Mouse (Mus musculus): ENCODE data around the gene Lsg1. TPM values are rescaled to one million over a fixed set of nuclear protein-coding genes. Genes with fewer than 3 reads are reported as not detected.

Gene Lsg1
- polyA plus RNA-seq, 1 experiment from 2014 or later, result 33.4 TPM

DNA sequence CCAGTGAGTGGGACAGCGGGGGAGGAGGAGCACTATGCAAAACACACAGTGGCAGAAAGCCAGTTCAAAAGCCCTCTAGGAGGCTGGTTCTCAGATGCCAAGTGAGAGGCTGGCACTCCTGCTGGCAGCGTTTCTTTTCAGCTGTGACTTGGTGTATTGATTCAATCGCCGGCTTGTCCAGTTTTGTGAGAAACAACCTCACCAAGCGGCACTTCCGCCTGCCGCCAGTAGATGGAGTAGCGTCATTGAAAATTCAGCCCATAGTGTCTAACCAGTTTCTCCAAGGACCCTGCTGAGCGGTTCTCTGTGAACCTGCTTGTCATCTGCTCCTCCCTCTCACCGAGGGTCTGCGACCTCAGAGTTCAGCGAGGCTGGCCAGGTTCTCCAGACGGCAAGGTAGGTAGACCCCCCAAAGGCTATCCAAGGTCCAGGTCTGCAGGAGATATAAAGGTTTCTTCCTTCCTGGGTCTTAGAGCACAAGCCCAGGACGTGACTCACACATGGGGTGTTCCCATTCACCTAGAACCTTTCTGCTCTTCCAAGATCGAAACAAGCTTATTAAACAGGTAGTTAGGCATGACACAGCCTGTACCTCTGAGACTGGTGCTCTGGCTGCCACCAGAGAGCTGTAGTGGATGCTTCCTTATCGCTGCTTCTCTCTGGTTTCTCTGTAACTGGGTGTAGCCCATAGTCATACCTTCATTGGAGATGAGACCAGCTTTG, 9.7 kb upstream of the Lsg1 start:
- peak overlapping the region; percentile 44 for H3K4me2 ChIP-seq (replicated peaks; ENCODE audit: low read depth)
- no peak overlapping the region for H3K4me3 ChIP-seq (ENCODE audit: low read depth, low read length)
- peaks cover 4% of the 10 kb centered on the region; the same call in 1 of the 2 replicates for H3K4me1 ChIP-seq (replicated peaks; ENCODE audit: control insufficient read depth, insufficient read depth)
- H3K36me3 ChIP-seq (ENCODE audit: control insufficient read depth, insufficient read depth, low read length), result no peaks in the 10 kb centered on the region
- H3K27me3 ChIP-seq (ENCODE audit: control insufficient read depth, insufficient read depth, low read length), result no peaks in the 10 kb centered on the region
- H3K9me3 ChIP-seq (ENCODE audit: control insufficient read depth, low read length), result no peaks in the 10 kb centered on the region
- no peak for TF ChIP-seq EP300 (optimal IDR thresholded peaks at IDR 0.05)
- TF ChIP-seq CTCF (IDR thresholded peaks at IDR 0.05; ENCODE audit: low read depth), result peak; percentile 92
- peak overlapping the region; percentile 58; the same call in 1 of the 2 replicates for H3K27ac ChIP-seq (replicated peaks)
- H3K9ac ChIP-seq (ENCODE audit: low read length), result no peak overlapping the region
- peak; percentile 50 for ATAC-seq (ENCODE audit: low FRiP score, low TSS enrichment)
- 9% methylated on average over 16 of the region's 16 CpGs for WGBS
- DNase-seq (ENCODE audit: low spot score), result peak; percentile 93

GRCm38 (mm10) chr16:30595835-30596557, 8.6 kb upstream of the Lsg1 start:
- Histone ChIP-seq H3K4me2 (replicated peaks; ENCODE audit: low read depth) (no peak overlapping the region), H3K4me3 (ENCODE audit: low read depth, low read length) (no peak overlapping the region), H3K4me1 (replicated peaks; ENCODE audit: control insufficient read depth, insufficient read depth) (no peaks in the 10 kb centered on the region), H3K9me3 (ENCODE audit: control insufficient read depth, low read length) (no peaks in the 10 kb centered on the region), H3K9ac (ENCODE audit: low read length) (no peak overlapping the region), H3K27ac (replicated peaks) (no peak overlapping the region), H3K36me3 (ENCODE audit: control insufficient read depth, insufficient read depth, low read length) (no peaks in the 10 kb centered on the region), H3K27me3 (ENCODE audit: control insufficient read depth, insufficient read depth, low read length) (no peaks in the 10 kb centered on the region)
- ATAC-seq (ENCODE audit: low FRiP score, low TSS enrichment) (no peak), DNase-seq (ENCODE audit: low spot score) (no peak)
- 53% methylated on average over 14 of the region's 14 CpGs for WGBS
- TF ChIP-seq CTCF (IDR thresholded peaks at IDR 0.05; ENCODE audit: low read depth) (no peak), EP300 (optimal IDR thresholded peaks at IDR 0.05) (no peak)

GRCm38 (mm10) chr16:30595356-30595755, 8.0 kb upstream of the Lsg1 start:
- Histone ChIP-seq H3K27ac (replicated peaks) (no peak overlapping the region), H3K4me1 (replicated peaks; ENCODE audit: control insufficient read depth, insufficient read depth) (no peaks in the 10 kb centered on the region), H3K36me3 (ENCODE audit: control insufficient read depth, insufficient read depth, low read length) (no peaks in the 10 kb centered on the region), H3K27me3 (ENCODE audit: control insufficient read depth, insufficient read depth, low read length) (no peaks in the 10 kb centered on the region), H3K9ac (ENCODE audit: low read length) (no peak overlapping the region), H3K4me3 (ENCODE audit: low read depth, low read length) (no peak overlapping the region), H3K9me3 (ENCODE audit: control insufficient read depth, low read length) (no peaks in the 10 kb centered on the region), H3K4me2 (replicated peaks; ENCODE audit: low read depth) (no peak overlapping the region)
- no peak for TF ChIP-seq CTCF (IDR thresholded peaks at IDR 0.05; ENCODE audit: low read depth)
- no peak for TF ChIP-seq EP300 (optimal IDR thresholded peaks at IDR 0.05)
- ATAC-seq (ENCODE audit: low FRiP score, low TSS enrichment) (no peak), DNase-seq (ENCODE audit: low spot score) (no peak)
- 43% methylated on average over 3 of the region's 3 CpGs for WGBS

DNA sequence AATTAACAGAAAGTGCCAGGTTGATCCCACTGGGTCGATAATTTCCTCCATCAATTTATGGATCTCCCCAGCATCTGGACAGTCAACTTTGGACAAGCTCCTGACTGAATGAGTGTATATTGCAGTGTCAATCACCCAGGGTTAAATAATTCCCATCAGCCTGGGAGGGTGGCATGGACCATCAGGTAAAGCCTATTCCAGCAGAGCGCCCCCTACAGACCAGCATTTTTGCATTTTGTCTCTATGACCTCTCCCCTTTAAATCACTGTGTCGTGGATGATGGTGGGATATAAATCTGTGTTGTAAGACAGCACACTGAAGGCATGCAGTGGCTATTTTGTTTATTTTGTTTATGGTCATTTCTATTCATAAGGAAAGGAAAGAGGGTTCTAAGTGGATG, 4.6 kb upstream of the Lsg1 start:
- Histone ChIP-seq H3K9ac (ENCODE audit: low read length) (no peak overlapping the region), H3K4me1 (replicated peaks; ENCODE audit: control insufficient read depth, insufficient read depth) (no peaks in the 10 kb centered on the region), H3K4me3 (ENCODE audit: low read depth, low read length) (no peak overlapping the region), H3K4me2 (replicated peaks; ENCODE audit: low read depth) (no peak overlapping the region), H3K36me3 (ENCODE audit: control insufficient read depth, insufficient read depth, low read length) (no peaks in the 10 kb centered on the region), H3K27ac (replicated peaks) (no peak overlapping the region), H3K27me3 (ENCODE audit: control insufficient read depth, insufficient read depth, low read length) (no peaks in the 10 kb centered on the region), H3K9me3 (ENCODE audit: control insufficient read depth, low read length) (no peaks in the 10 kb centered on the region)
- WGBS, result 44% methylated on average over 3 of the region's 3 CpGs
- DNase-seq (ENCODE audit: low spot score) (no peak), ATAC-seq (ENCODE audit: low FRiP score, low TSS enrichment) (no peak)
- no peak for TF ChIP-seq EP300 (optimal IDR thresholded peaks at IDR 0.05)
- TF ChIP-seq CTCF (IDR thresholded peaks at IDR 0.05; ENCODE audit: low read depth), result peak; percentile 43

GRCm38 (mm10) chr16:30590264-30591209, 3.1 kb upstream of the Lsg1 start:
- WGBS, result 23% methylated on average over 7 of the region's 7 CpGs
- ATAC-seq (ENCODE audit: low FRiP score, low TSS enrichment), result peak; percentile 36; the same call in 1 of the 2 replicates
- peak; percentile 48 for DNase-seq (ENCODE audit: low spot score)
- Histone ChIP-seq H3K27me3 (ENCODE audit: control insufficient read depth, insufficient read depth, low read length) (no peaks in the 10 kb centered on the region), H3K9ac (ENCODE audit: low read length) (no peak overlapping the region), H3K27ac (replicated peaks) (peak overlapping the region; percentile 63), H3K4me1 (replicated peaks; ENCODE audit: control insufficient read depth, insufficient read depth) (no peaks in the 10 kb centered on the region), H3K9me3 (ENCODE audit: control insufficient read depth, low read length) (no peaks in the 10 kb centered on the region), H3K36me3 (ENCODE audit: control insufficient read depth, insufficient read depth, low read length) (no peaks in the 10 kb centered on the region; the same call in 1 of the 2 replicates), H3K4me2 (replicated peaks; ENCODE audit: low read depth) (no peak overlapping the region), H3K4me3 (ENCODE audit: low read depth, low read length) (no peak overlapping the region)
- no peak for TF ChIP-seq EP300 (optimal IDR thresholded peaks at IDR 0.05)
- TF ChIP-seq CTCF (IDR thresholded peaks at IDR 0.05; ENCODE audit: low read depth), result peak; percentile 30; the same call in 1 of the 2 replicates

All from stomach, postnatal 0 days (tissue).